Mouse (Mus musculus) midbrain, postnatal 0 days (tissue): Measurements from ENCODE around the gene Adcy5. TPM values are rescaled to one million over a fixed set of nuclear protein-coding genes. Genes with fewer than 3 reads are reported as not detected.

Source experiments
- ATAC-seq: fragments of 200-750 bp; cut with Nextera tagmentation; 2 replicates; pipeline ENCODE4 v1.8.0; 2017; ENCODE audit warnings: moderate number of reproducible peaks, mild to moderate bottlenecking, moderate TSS enrichment, moderate library complexity; ENCODE audit not compliant: low FRiP score
- DNase-seq: peaks from one replicate; pipeline ENCODE4 v3.0.0-alpha.2; 2015; ENCODE audit warnings: low spot score
- H3K27ac ChIP-seq: fragments of 300-500 bp; sonication (generic); 2 replicates; pipeline ENCODE4 v1.5.1; 2014; ENCODE audit warnings: low read depth, mild to moderate bottlenecking, low read length, mixed read lengths
- H3K27me3 ChIP-seq: fragments of 300-500 bp; sonication (generic); 2 replicates; pipeline ENCODE4 v1.6.1; 2014; ENCODE audit warnings: low read length, control low read depth, mixed read lengths; ENCODE audit not compliant: insufficient read depth
- H3K36me3 ChIP-seq: fragments of 300-500 bp; sonication (generic); 2 replicates; pipeline ENCODE4 v1.6.1; 2014; ENCODE audit warnings: low read length, control low read depth, mixed read lengths; ENCODE audit not compliant: insufficient read depth
- H3K4me1 ChIP-seq: fragments of 300-500 bp; sonication (generic); 2 replicates; pipeline ENCODE4 v1.6.1; 2014; ENCODE audit warnings: mild to moderate bottlenecking, control low read depth, antibody characterized with exemption, low read length, mixed read lengths; ENCODE audit not compliant: insufficient read depth
- H3K4me2 ChIP-seq: fragments of 300-500 bp; sonication (generic); 2 replicates; pipeline ENCODE4 v1.6.1; 2014; ENCODE audit warnings: low read depth, mild to moderate bottlenecking, low read length, mixed read lengths; ENCODE audit not compliant: poor library complexity, severe bottlenecking
- H3K4me3 ChIP-seq: fragments of 300-500 bp; sonication (generic); 2 replicates; pipeline ENCODE4 v1.5.1; 2014; ENCODE audit warnings: low read depth, mild to moderate bottlenecking, low read length, moderate library complexity
- H3K9ac ChIP-seq: fragments of 300-500 bp; sonication (generic); replicated peaks from 2 replicates; pipeline ENCODE4 v1.6.1; 2014; ENCODE audit warnings: mild to moderate bottlenecking, low read length, moderate library complexity, mixed read lengths; ENCODE audit not compliant: poor library complexity, severe bottlenecking
- H3K9me3 ChIP-seq: fragments of 300-500 bp; sonication (generic); 2 replicates; pipeline ENCODE4 v1.6.1; 2016; ENCODE audit warnings: low read length, control low read depth
- CTCF ChIP-seq: IDR thresholded peaks from 2 replicates; pipeline ENCODE4 v1.5.1; 2016; ENCODE audit warnings: antibody characterized with exemption, mild to moderate bottlenecking
- WGBS: fragments of 180-500 bp; shearing (Covaris S2); extraction: QIAGEN DNeasy Blood & Tissue Kit; methylation state at CpG from one replicate; pipeline ENCODE4 v1.1.7; 2014; 5-methylcytosine and 5-hydroxymethylcytosine counted together
- polyA plus RNA-seq: library from polyadenylated mRNA; unstranded; fragments of >200 nt; fragmentation: Nextera tagmentation; extraction: Ambion mirVana; gene quantifications from 2 replicates; pipeline ENCODE4 v1.2.1, GENCODE M21; 2015
- total RNA-seq: library from RNA; depleted of rRNA; stranded (reverse); fragments of >200 nt; gene quantifications from 2 replicates; pipeline ENCODE4 v1.2.3, GENCODE M21; 2014

The Adcy5 gene
- total and polyA plus RNA-seq, 2 experiments from 2014 or later: 6.9 to 77.3 TPM

- ATAC-seq (no peak), DNase-seq (no peak)
- Histone ChIP-seq H3K27me3 (no peaks in the 10 kb centered on the region), H3K27ac (no peak overlapping the region), H3K4me2 (no peak overlapping the region), H3K4me3 (no peak overlapping the region), H3K9me3 (no peaks in the 10 kb centered on the region), H3K36me3 (peaks cover 42% of the 10 kb centered on the region), H3K4me1 (no peaks in the 10 kb centered on the region), H3K9ac (no peak overlapping the region)
- no peak for TF ChIP-seq CTCF
- whole genome bisulfite sequencing: 94% methylated on average over 6 of the region's 6 CpGs
Measured at GRCm38 (mm10) chr16:35303721-35304120, 149.0 kb downstream of the Adcy5 start.

GRCm38 (mm10) chr16:35304416-35304815, 149.7 kb downstream of the Adcy5 start:
- Histone ChIP-seq H3K27ac (no peak overlapping the region), H3K4me1 (no peaks in the 10 kb centered on the region), H3K4me3 (no peak overlapping the region), H3K9me3 (no peaks in the 10 kb centered on the region), H3K36me3 (peaks cover 35% of the 10 kb centered on the region), H3K27me3 (no peaks in the 10 kb centered on the region), H3K4me2 (no peak overlapping the region), H3K9ac (no peak overlapping the region)
- WGBS: 90% methylated on average over 5 of the region's 5 CpGs
- TF ChIP-seq CTCF: no peak
- no peak for DNase-seq
- ATAC-seq: no peak

GRCm38 (mm10) chr16:35305226-35305625, 150.5 kb downstream of the Adcy5 start:
- Histone ChIP-seq H3K27ac (no peak overlapping the region), H3K27me3 (no peaks in the 10 kb centered on the region), H3K9ac (no peak overlapping the region), H3K4me1 (no peaks in the 10 kb centered on the region), H3K4me2 (no peak overlapping the region), H3K36me3 (peaks cover 31% of the 10 kb centered on the region), H3K4me3 (no peak overlapping the region), H3K9me3 (no peaks in the 10 kb centered on the region)
- no peak for TF ChIP-seq CTCF
- 88% methylated on average over 7 of the region's 7 CpGs for WGBS
- DNase-seq (no peak), ATAC-seq (no peak)

GRCm38 (mm10) chr16:35306631-35307030, 152.0 kb downstream of the Adcy5 start:
- no peak overlapping the region for H3K4me3 ChIP-seq
- WGBS: 86% methylated on average over 2 of the region's 2 CpGs
- no peak overlapping the region for H3K4me2 ChIP-seq
- no peak overlapping the region for H3K9ac ChIP-seq
- no peak for ATAC-seq
- H3K27me3 ChIP-seq: no peaks in the 10 kb centered on the region
- H3K27ac ChIP-seq: no peak overlapping the region
- TF ChIP-seq CTCF: no peak
- H3K36me3 ChIP-seq: peaks cover 25% of the 10 kb centered on the region
- no peaks in the 10 kb centered on the region for H3K9me3 ChIP-seq
- H3K4me1 ChIP-seq: no peaks in the 10 kb centered on the region
- no peak for DNase-seq

GRCm38 (mm10) chr16:35307331-35307730, 152.7 kb downstream of the Adcy5 start:
- no peak for TF ChIP-seq CTCF
- H3K27me3 ChIP-seq: no peaks in the 10 kb centered on the region
- no peak overlapping the region for H3K27ac ChIP-seq
- H3K4me3 ChIP-seq: no peak overlapping the region
- H3K9me3 ChIP-seq: no peaks in the 10 kb centered on the region
- H3K9ac ChIP-seq: no peak overlapping the region
- peaks cover 20% of the 10 kb centered on the region for H3K36me3 ChIP-seq
- H3K4me2 ChIP-seq: no peak overlapping the region
- ATAC-seq: no peak
- DNase-seq: no peak
- H3K4me1 ChIP-seq: no peaks in the 10 kb centered on the region
- 84% methylated on average over 2 of the region's 2 CpGs for WGBS

- H3K4me1 ChIP-seq: no peaks in the 10 kb centered on the region
- H3K9me3 ChIP-seq: no peaks in the 10 kb centered on the region
- H3K4me2 ChIP-seq: no peak overlapping the region
- no peak for TF ChIP-seq CTCF
- no peak overlapping the region for H3K4me3 ChIP-seq
- H3K36me3 ChIP-seq: peaks cover 14% of the 10 kb centered on the region
- ATAC-seq (no peak), DNase-seq (no peak)
- no peaks in the 10 kb centered on the region for H3K27me3 ChIP-seq
- 86% methylated on average over 6 of the region's 6 CpGs for WGBS
- H3K9ac ChIP-seq: no peak overlapping the region
- H3K27ac ChIP-seq: no peak overlapping the region
Measured at GRCm38 (mm10) chr16:35308016-35308415, 153.3 kb downstream of the Adcy5 start.
